Mouse (Mus musculus): ENCODE data around the gene Olfr653. TPM values are rescaled to one million over a fixed set of nuclear protein-coding genes. Genes with fewer than 3 reads are reported as not detected.

The Olfr653 gene
- 0.05 TPM in 1 of 2 replicates, not detected in the other for polyA plus RNA-seq (2015; fragmentation: Nextera tagmentation; extraction: Ambion mirVana)

DNA sequence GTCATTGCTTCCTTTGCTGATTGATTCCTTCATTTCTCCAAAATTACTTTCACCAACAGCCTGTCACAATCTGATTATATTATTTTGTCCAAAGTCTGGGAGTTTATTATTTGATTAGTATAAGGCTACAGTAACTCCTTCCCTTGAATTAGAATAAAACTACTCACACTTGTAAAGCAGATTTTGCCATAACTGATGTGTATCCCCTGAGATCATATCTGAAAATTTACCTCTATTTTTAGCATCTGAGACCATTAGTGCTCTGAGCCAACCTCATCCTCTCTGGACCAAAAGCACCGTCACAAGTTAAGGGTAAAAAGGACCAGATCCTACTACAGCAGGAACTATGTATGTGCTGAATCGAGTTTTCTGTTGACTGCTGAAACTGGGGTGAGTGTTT lies at the start of gene Olfr653:
TSS of gene Olfr653 (plus strand) at position 301 of the 400 bp plus-strand sequence.
- ATAC-seq: no peak
- no peaks in the 10 kb centered on the region for H3K27me3 ChIP-seq (replicated peaks; ENCODE audit: control insufficient read depth, insufficient read depth, low read length)
- no peaks in the 10 kb centered on the region for H3K9me3 ChIP-seq (ENCODE audit: control insufficient read depth, low read length)
- H3K4me3 ChIP-seq (ENCODE audit: low read length): no peak within 1 kb of the TSS
- H3K9ac ChIP-seq (ENCODE audit: low read depth, low read length): no peak within 1 kb of the TSS
- 69% methylated on average over 2 of the region's 2 CpGs for WGBS
- H3K27ac ChIP-seq (ENCODE audit: low read depth, low read length): no peak within 1 kb of the TSS
- H3K4me1 ChIP-seq (ENCODE audit: control insufficient read depth, insufficient read depth, low read depth, low read length): no peaks in the 10 kb centered on the region
- no peak within 1 kb of the TSS for H3K4me2 ChIP-seq (ENCODE audit: low read length)
- no peaks in the 10 kb centered on the region for H3K36me3 ChIP-seq (ENCODE audit: control insufficient read depth, insufficient read depth, low read length)

DNA sequence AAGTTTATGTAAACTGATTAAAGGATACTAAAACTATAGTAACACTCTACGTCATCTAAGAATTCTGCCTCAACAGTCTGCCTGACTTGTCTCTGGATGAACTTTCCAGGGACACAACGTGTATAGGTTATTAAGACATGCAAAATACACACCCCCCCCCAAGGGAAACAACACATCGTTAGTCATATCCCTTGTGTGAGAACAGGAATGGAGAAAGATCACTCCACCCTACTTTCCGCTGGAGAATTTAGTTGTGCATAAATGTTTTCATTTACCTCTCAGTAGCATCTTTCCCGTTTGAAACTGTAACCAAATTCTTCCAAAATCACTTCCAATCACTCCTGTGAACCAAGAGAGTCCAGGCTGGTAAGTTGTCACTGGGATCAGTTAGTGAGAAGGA lies 27.3 kb upstream of the Olfr653 start, which contains the start of gene Olfr651:
TSS of gene Olfr651 (plus strand) at position 301 of the 400 bp plus-strand sequence.
- H3K27me3 ChIP-seq (replicated peaks; ENCODE audit: control insufficient read depth, insufficient read depth, low read length): no peaks in the 10 kb centered on the region
- H3K36me3 ChIP-seq (ENCODE audit: control insufficient read depth, insufficient read depth, low read length): no peaks in the 10 kb centered on the region
- WGBS: 86% methylated on average over 5 of the region's 5 CpGs
- H3K4me2 ChIP-seq (ENCODE audit: low read length): no peak within 1 kb of the TSS
- H3K9ac ChIP-seq (ENCODE audit: low read depth, low read length): no peak within 1 kb of the TSS
- no peaks in the 10 kb centered on the region for H3K9me3 ChIP-seq (ENCODE audit: control insufficient read depth, low read length)
- no peak for ATAC-seq
- H3K27ac ChIP-seq (ENCODE audit: low read depth, low read length): no peak within 1 kb of the TSS
- no peak within 1 kb of the TSS for H3K4me3 ChIP-seq (ENCODE audit: low read length)
- no peaks in the 10 kb centered on the region for H3K4me1 ChIP-seq (ENCODE audit: control insufficient read depth, insufficient read depth, low read depth, low read length)

DNA sequence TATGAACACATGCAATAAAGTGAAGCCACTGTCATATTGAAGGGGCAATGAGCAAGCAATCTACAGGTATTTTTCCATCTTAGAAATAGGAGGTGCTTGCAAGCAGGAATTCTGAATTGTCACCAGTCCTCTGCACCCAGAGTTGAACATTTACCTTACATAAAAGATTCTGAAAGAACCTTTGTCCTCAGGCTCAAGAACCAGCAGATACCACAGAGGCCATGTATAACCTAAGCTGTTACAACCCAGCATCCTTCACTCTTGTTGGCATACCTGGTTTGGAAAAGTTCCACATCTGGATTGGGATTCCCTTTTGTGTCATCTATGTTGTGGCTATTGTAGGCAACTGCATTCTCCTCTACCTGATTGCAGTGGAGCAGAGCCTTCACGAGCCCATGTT lies 24.4 kb upstream of the Olfr653 start:
- Histone ChIP-seq H3K4me2 (ENCODE audit: low read length) (no peak overlapping the region), H3K27ac (ENCODE audit: low read depth, low read length) (no peak overlapping the region), H3K4me1 (ENCODE audit: control insufficient read depth, insufficient read depth, low read depth, low read length) (no peaks in the 10 kb centered on the region), H3K9me3 (ENCODE audit: control insufficient read depth, low read length) (no peaks in the 10 kb centered on the region), H3K36me3 (ENCODE audit: control insufficient read depth, insufficient read depth, low read length) (no peaks in the 10 kb centered on the region), H3K4me3 (ENCODE audit: low read length) (no peak overlapping the region), H3K9ac (ENCODE audit: low read depth, low read length) (no peak overlapping the region), H3K27me3 (replicated peaks; ENCODE audit: control insufficient read depth, insufficient read depth, low read length) (no peaks in the 10 kb centered on the region)
- 75% methylated on average over 1 of the region's 1 CpGs for WGBS
- no peak for ATAC-seq

DNA sequence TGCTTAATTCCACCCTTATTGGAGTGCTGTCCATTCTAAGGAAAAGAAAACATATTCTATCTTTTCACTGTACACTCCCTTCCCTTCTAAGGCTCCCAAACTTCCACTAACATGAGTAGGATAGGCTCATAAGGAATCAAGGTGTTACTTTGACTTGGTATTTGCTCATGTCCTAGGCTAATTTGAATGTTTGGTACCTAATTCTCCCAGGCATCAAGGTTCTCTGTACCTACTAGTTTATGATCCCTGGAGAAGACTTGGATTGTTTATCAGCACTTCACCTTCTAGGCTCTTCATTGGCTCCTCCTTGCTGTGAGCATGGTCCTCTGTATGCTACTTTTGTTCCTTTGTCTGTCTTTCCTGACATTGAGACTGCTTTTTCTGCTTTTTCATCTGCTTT lies 16.5 kb upstream of the Olfr653 start, which contains the start of gene Olfr652:
TSS of gene Olfr652 (plus strand) at position 301 of the 400 bp plus-strand sequence.
- H3K4me2 ChIP-seq (ENCODE audit: low read length): no peak within 1 kb of the TSS
- no peak within 1 kb of the TSS for H3K9ac ChIP-seq (ENCODE audit: low read depth, low read length)
- H3K9me3 ChIP-seq (ENCODE audit: control insufficient read depth, low read length): no peaks in the 10 kb centered on the region
- no peaks in the 10 kb centered on the region for H3K4me1 ChIP-seq (ENCODE audit: control insufficient read depth, insufficient read depth, low read depth, low read length)
- H3K27me3 ChIP-seq (replicated peaks; ENCODE audit: control insufficient read depth, insufficient read depth, low read length): no peaks in the 10 kb centered on the region
- no peak for ATAC-seq
- H3K36me3 ChIP-seq (ENCODE audit: control insufficient read depth, insufficient read depth, low read length): no peaks in the 10 kb centered on the region
- H3K27ac ChIP-seq (ENCODE audit: low read depth, low read length): no peak within 1 kb of the TSS
- H3K4me3 ChIP-seq (ENCODE audit: low read length): no peak within 1 kb of the TSS

DNA sequence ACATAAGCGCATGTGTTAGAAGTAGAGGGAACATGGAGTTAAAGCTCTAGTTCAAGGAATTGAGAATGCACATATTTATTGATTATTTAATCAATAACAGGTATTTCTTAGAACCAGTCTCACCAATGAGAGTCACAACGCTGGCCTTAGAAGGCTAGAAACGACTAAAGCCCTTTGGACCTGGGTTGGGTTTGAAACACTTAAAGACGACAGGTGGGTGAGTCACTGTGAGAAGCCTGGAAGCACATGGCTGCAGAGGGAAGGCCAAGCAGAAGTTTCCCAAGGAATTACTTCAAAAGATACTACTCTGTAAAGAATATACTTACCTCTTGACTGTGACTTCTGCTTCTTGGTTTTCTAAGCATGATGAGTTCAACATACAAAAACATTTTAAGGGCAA lies 3.7 kb downstream of the Olfr653 start:
- Histone ChIP-seq H3K36me3 (ENCODE audit: control insufficient read depth, insufficient read depth, low read length) (no peaks in the 10 kb centered on the region), H3K9me3 (ENCODE audit: control insufficient read depth, low read length) (no peaks in the 10 kb centered on the region), H3K4me2 (ENCODE audit: low read length) (no peak overlapping the region), H3K27ac (ENCODE audit: low read depth, low read length) (no peak overlapping the region), H3K4me1 (ENCODE audit: control insufficient read depth, insufficient read depth, low read depth, low read length) (no peaks in the 10 kb centered on the region), H3K4me3 (ENCODE audit: low read length) (no peak overlapping the region), H3K9ac (ENCODE audit: low read depth, low read length) (no peak overlapping the region), H3K27me3 (replicated peaks; ENCODE audit: control insufficient read depth, insufficient read depth, low read length) (no peaks in the 10 kb centered on the region)
- 89% methylated on average over 4 of the region's 4 CpGs for WGBS
- no peak for ATAC-seq

DNA sequence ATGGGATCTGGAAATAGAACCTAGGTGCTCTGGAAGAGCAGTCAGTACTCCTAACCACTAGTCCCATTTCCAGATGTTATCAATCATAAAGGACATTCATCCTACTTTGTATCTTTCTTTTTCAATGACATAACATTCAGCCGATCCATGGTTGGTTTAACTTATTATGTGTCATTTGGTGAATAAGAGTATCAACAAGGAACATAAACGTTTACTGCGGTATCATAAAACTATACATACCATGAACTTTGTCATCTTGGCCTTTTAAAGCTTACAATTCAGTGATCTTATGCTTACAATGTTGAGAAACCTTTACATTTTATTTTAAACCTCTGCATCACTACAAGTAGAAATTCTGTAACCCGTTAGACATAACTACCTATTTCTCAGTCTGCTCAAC lies 4.3 kb downstream of the Olfr653 start:
- no peaks in the 10 kb centered on the region for H3K36me3 ChIP-seq (ENCODE audit: control insufficient read depth, insufficient read depth, low read length)
- H3K27me3 ChIP-seq (replicated peaks; ENCODE audit: control insufficient read depth, insufficient read depth, low read length): no peaks in the 10 kb centered on the region
- H3K4me1 ChIP-seq (ENCODE audit: control insufficient read depth, insufficient read depth, low read depth, low read length): no peaks in the 10 kb centered on the region
- no peak overlapping the region for H3K27ac ChIP-seq (ENCODE audit: low read depth, low read length)
- no peak overlapping the region for H3K9ac ChIP-seq (ENCODE audit: low read depth, low read length)
- no peak for ATAC-seq
- H3K9me3 ChIP-seq (ENCODE audit: control insufficient read depth, low read length): no peaks in the 10 kb centered on the region
- no peak overlapping the region for H3K4me2 ChIP-seq (ENCODE audit: low read length)
- 90% methylated on average over 4 of the region's 4 CpGs for WGBS
- no peak overlapping the region for H3K4me3 ChIP-seq (ENCODE audit: low read length)

DNA sequence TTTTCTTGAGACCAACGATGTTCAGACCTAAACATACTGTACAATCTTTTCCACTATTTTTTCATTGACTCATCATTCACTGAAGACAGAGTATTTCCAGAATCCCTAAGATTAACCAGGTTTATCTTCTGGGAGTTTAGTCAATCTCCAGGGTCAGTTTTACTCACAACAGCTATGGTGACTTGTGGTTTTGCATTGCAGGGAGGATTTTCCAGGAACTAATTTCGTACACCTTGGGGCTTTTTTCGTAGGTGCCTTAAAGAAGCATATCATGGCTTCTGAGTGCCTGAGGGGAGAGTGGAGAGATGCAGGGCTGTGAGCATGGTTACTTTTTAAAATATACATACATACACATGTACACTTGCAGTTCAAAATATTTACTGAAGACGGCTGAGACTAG lies 9.6 kb downstream of the Olfr653 start, which contains the start of gene Olfr654:
TSS of gene Olfr654 (plus strand) at position 301 of the 400 bp plus-strand sequence.
- Histone ChIP-seq H3K4me1 (ENCODE audit: control insufficient read depth, insufficient read depth, low read depth, low read length) (no peaks in the 10 kb centered on the region), H3K4me3 (ENCODE audit: low read length) (no peak within 1 kb of the TSS), H3K9me3 (ENCODE audit: control insufficient read depth, low read length) (no peaks in the 10 kb centered on the region), H3K36me3 (ENCODE audit: control insufficient read depth, insufficient read depth, low read length) (no peaks in the 10 kb centered on the region), H3K27me3 (replicated peaks; ENCODE audit: control insufficient read depth, insufficient read depth, low read length) (no peaks in the 10 kb centered on the region), H3K27ac (ENCODE audit: low read depth, low read length) (no peak within 1 kb of the TSS), H3K4me2 (ENCODE audit: low read length) (no peak within 1 kb of the TSS), H3K9ac (ENCODE audit: low read depth, low read length) (no peak within 1 kb of the TSS)
- no peak for ATAC-seq
- 95% methylated on average over 4 of the region's 4 CpGs for WGBS

DNA sequence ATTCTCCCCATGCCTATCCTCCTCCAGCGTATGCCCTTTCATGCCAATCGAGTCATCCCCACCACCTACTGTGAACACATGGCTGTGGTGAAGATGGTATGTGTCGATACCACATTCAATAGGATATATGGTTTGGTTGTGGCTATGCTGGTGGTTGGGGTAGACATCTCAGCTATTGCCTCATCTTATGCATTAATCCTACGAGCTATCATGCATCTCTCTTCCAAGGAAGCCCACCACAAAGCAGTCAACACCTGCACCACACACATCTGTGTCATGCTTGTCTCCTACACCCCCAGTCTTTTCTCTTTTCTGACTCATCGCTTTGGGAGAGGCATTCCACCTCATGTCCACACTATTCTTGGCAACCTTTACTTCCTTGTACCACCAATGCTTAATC lies 11.2 kb downstream of the Olfr653 start:
- Histone ChIP-seq H3K4me1 (ENCODE audit: control insufficient read depth, insufficient read depth, low read depth, low read length) (no peaks in the 10 kb centered on the region), H3K9me3 (ENCODE audit: control insufficient read depth, low read length) (no peaks in the 10 kb centered on the region), H3K36me3 (ENCODE audit: control insufficient read depth, insufficient read depth, low read length) (no peaks in the 10 kb centered on the region), H3K27ac (ENCODE audit: low read depth, low read length) (no peak overlapping the region), H3K4me3 (ENCODE audit: low read length) (no peak overlapping the region), H3K27me3 (replicated peaks; ENCODE audit: control insufficient read depth, insufficient read depth, low read length) (no peaks in the 10 kb centered on the region), H3K9ac (ENCODE audit: low read depth, low read length) (no peak overlapping the region), H3K4me2 (ENCODE audit: low read length) (no peak overlapping the region)
- no peak for ATAC-seq
- 90% methylated on average over 5 of the region's 5 CpGs for WGBS

DNA sequence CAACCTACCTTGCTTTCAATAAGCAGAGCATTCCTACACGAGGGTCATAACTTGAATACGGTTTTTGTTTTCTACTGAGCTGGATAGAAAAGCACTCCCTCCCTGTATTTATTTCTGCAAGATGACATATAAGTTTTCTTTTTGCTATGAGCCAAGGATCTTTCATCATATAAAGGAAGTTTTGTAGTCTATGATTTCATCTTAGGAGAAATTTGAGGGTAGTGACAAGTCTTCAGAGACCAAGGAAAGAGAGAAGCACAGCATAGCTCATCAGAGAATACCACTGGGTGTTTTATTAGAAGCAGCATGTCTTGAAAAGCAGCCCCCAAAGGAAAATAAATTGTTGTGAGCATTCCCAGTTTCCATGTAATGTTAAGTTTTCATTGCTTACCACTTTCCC lies 24.6 kb downstream of the Olfr653 start, which contains the start of gene Olfr655:
TSS of gene Olfr655 (minus strand) at position 101 of the 400 bp plus-strand sequence.
- no peak within 1 kb of the TSS for H3K27ac ChIP-seq (ENCODE audit: low read depth, low read length)
- WGBS: 89% methylated on average over 2 of the region's 2 CpGs
- H3K36me3 ChIP-seq (ENCODE audit: control insufficient read depth, insufficient read depth, low read length): no peaks in the 10 kb centered on the region
- H3K4me3 ChIP-seq (ENCODE audit: low read length): no peak within 1 kb of the TSS
- H3K4me1 ChIP-seq (ENCODE audit: control insufficient read depth, insufficient read depth, low read depth, low read length): no peaks in the 10 kb centered on the region
- H3K27me3 ChIP-seq (replicated peaks; ENCODE audit: control insufficient read depth, insufficient read depth, low read length): no peaks in the 10 kb centered on the region
- H3K4me2 ChIP-seq (ENCODE audit: low read length): no peak within 1 kb of the TSS
- no peak for ATAC-seq
- H3K9ac ChIP-seq (ENCODE audit: low read depth, low read length): no peak within 1 kb of the TSS
- no peaks in the 10 kb centered on the region for H3K9me3 ChIP-seq (ENCODE audit: control insufficient read depth, low read length)

DNA sequence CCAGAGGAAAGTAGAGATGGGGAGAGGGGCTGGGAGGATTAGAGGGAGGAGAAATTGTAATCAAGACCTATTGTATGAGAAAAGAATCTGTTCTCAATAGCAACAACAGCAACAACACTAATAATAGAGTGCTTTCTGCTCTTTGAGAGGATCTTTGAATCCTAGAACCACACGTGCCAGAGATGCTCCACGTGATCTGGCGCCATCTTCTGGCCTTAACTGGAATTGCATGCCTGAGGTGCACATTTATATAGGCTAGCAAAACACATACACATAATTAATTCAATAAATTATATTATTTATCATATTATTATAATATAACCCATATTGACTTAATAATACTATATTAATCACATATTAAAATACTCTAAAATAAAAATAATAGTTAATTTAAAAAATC lies 26.1 kb downstream of the Olfr653 start:
- no peak for ATAC-seq
- Histone ChIP-seq H3K4me3 (ENCODE audit: low read length) (no peak overlapping the region), H3K9me3 (ENCODE audit: control insufficient read depth, low read length) (no peaks in the 10 kb centered on the region), H3K4me2 (ENCODE audit: low read length) (no peak overlapping the region), H3K27ac (ENCODE audit: low read depth, low read length) (no peak overlapping the region), H3K36me3 (ENCODE audit: control insufficient read depth, insufficient read depth, low read length) (no peaks in the 10 kb centered on the region), H3K9ac (ENCODE audit: low read depth, low read length) (no peak overlapping the region), H3K4me1 (ENCODE audit: control insufficient read depth, insufficient read depth, low read depth, low read length) (no peaks in the 10 kb centered on the region), H3K27me3 (replicated peaks; ENCODE audit: control insufficient read depth, insufficient read depth, low read length) (no peaks in the 10 kb centered on the region)
- 7% methylated on average over 3 of the region's 3 CpGs for WGBS

All from hindbrain, embryonic 16.5 days (tissue).